25 mouse cellular contexts compared by ENCODE assay signal in genomic region chr10:26983583-26983982, GRCm38 (mm10).
DNase-seq lines count a peak whose midpoint lies in the region; ATAC-seq and TF ChIP-seq lines count a peak whose summit lies in the region.
"Had no signal": no experiment of that assay in that cellular context is flagged by ENCODE, and none has a peak within 500 bp of the region (broad histone marks: within the 10 kb centered on the region; RNA-seq: fewer than 3 reads in every experiment).

No protein-coding gene starts in this region.

- WGBS in limb, embryonic 10.5 days, result 85% methylated on average over 1 of the region's 1 CpGs
- WGBS in limb, embryonic 13.5 days, result 27% methylated on average over 1 of the region's 1 CpGs

- no peak overlapping the region for H3K4me3 ChIP-seq in embryonic fibroblast, embryonic 13.5 days (ENCODE audit: insufficient read depth, low read length)
- H3K4me3 ChIP-seq in limb, embryonic 10.5 days, result no peak overlapping the region
- no peak overlapping the region for H3K4me3 ChIP-seq in limb, embryonic 13.5 days
- H3K4me3 ChIP-seq: forebrain, embryonic 12.5 days; gastrocnemius, adult 2 months; heart, embryonic 12.5 days; heart, embryonic 15.5 days; hindbrain, embryonic 10.5 days; hindbrain, embryonic 13.5 days had no signal

- peak; percentile 79 for ATAC-seq in limb, embryonic 13.5 days (ENCODE audit: low FRiP score, low read depth)
- ATAC-seq: activated CD4-positive, CD25-positive, alpha-beta regulatory T cell, adult 4 months; forebrain, embryonic 16.5 days; hindbrain, embryonic 16.5 days had no signal

- no peaks in the 10 kb centered on the region for H3K36me3 ChIP-seq in limb, embryonic 10.5 days
- H3K36me3 ChIP-seq in limb, embryonic 13.5 days, result no peaks in the 10 kb centered on the region
- H3K36me3 ChIP-seq: forebrain, embryonic 12.5 days; heart, embryonic 12.5 days; heart, embryonic 15.5 days; hindbrain, embryonic 10.5 days; hindbrain, embryonic 13.5 days had no signal

- H3K4me1 ChIP-seq in embryonic fibroblast, embryonic 13.5 days (ENCODE audit: control insufficient read depth, insufficient read depth, low read length), result peaks cover 3% of the 10 kb centered on the region; the same call in 1 of the 2 replicates
- H3K4me1 ChIP-seq in limb, embryonic 10.5 days, result peaks cover 17% of the 10 kb centered on the region
- H3K4me1 ChIP-seq in limb, embryonic 13.5 days, result peaks cover 22% of the 10 kb centered on the region
- H3K4me1 ChIP-seq: forebrain, embryonic 12.5 days; heart, embryonic 12.5 days; heart, embryonic 15.5 days; hindbrain, embryonic 10.5 days; hindbrain, embryonic 13.5 days had no signal

- TF ChIP-seq POLR2A in embryonic fibroblast, embryonic 13.5 days (IDR thresholded peaks at IDR 0.05; ENCODE audit: low read depth, low read length), result no peak

- no peaks in the 10 kb centered on the region for H3K27me3 ChIP-seq in limb, embryonic 10.5 days (ENCODE audit: low read depth, poor library complexity, severe bottlenecking)
- H3K27me3 ChIP-seq in limb, embryonic 13.5 days, result no peaks in the 10 kb centered on the region
- H3K27me3 ChIP-seq: forebrain, embryonic 12.5 days; heart, embryonic 12.5 days; heart, embryonic 15.5 days; hindbrain, embryonic 13.5 days had no signal

- no peak for DNase-seq in limb, embryonic 10.5 days (ENCODE audit: low spot score)
- no peak for DNase-seq in spleen, postnatal 14 days (ENCODE audit: low spot score in 2 of 2)
- DNase-seq in embryo, embryonic 10.5 days (ENCODE audit: low spot score), result no peak
- no peak for DNase-seq in testis, postnatal 14 days (ENCODE audit: low spot score)
- DNase-seq: adrenal gland, adult 8-10 months; adrenal gland, postnatal 25 days; cerebellum, adult 11-12 months; cerebellum, adult 8-10 months; cerebellum, postnatal 10 days; cerebellum, postnatal 36 days; gastrocnemius, adult 2 months; gastrocnemius, postnatal 14 days; heart, adult 11 months; heart, postnatal 10 days; heart, postnatal 36 days had no signal

- H3K9me3 ChIP-seq in limb, embryonic 10.5 days (replicated peaks), result no peaks in the 10 kb centered on the region
- no peaks in the 10 kb centered on the region for H3K9me3 ChIP-seq in limb, embryonic 13.5 days
- H3K9me3 ChIP-seq: forebrain, embryonic 12.5 days; heart, embryonic 12.5 days; heart, embryonic 15.5 days; hindbrain, embryonic 10.5 days; hindbrain, embryonic 13.5 days had no signal

- no peak overlapping the region for H3K4me2 ChIP-seq in limb, embryonic 13.5 days (replicated peaks)
- H3K4me2 ChIP-seq: forebrain, embryonic 12.5 days; heart, embryonic 12.5 days; heart, embryonic 15.5 days; hindbrain, embryonic 13.5 days had no signal

- TF ChIP-seq CTCF in embryonic fibroblast, embryonic 13.5 days (IDR thresholded peaks at IDR 0.05; ENCODE audit: borderline replicate concordance, insufficient read depth, low read length), result no peak

- H3K9ac ChIP-seq in limb, embryonic 13.5 days, result no peak overlapping the region
- H3K9ac ChIP-seq: forebrain, embryonic 12.5 days; heart, embryonic 12.5 days; heart, embryonic 15.5 days; hindbrain, embryonic 13.5 days had no signal

- H3K27ac ChIP-seq in embryonic fibroblast, embryonic 13.5 days (ENCODE audit: insufficient read depth, low read length), result peak overlapping the region; percentile 65; the same call in 1 of the 2 replicates
- H3K27ac ChIP-seq in limb, embryonic 10.5 days, result peak overlapping the region; percentile 31; the same call in 1 of the 2 replicates
- H3K27ac ChIP-seq in limb, embryonic 13.5 days, result no peak overlapping the region
- H3K27ac ChIP-seq: forebrain, embryonic 12.5 days; gastrocnemius, adult 2 months; heart, embryonic 15.5 days; hindbrain, embryonic 10.5 days; hindbrain, embryonic 13.5 days had no signal
